Mouse (Mus musculus) lung, adult 2 months (tissue): ENCODE measurements at regions not wholly inside any gene's neighbourhood (a gene's known extent, or its start where the extent isn't known, plus 50 kb on each side); places are given as distances from the start of the nearest gene placed in this dataset.

Experiments
- DNase-seq: peaks from one replicate; pipeline ENCODE4 v3.0.0; 2022
- H3K4me1 ChIP-seq: fragments of 200-500 bp; 2 replicates; pipeline ENCODE4 v1.6.1; 2011; ENCODE audit warnings: low read length; ENCODE audit not compliant: control insufficient read depth, insufficient read depth
- H3K4me3 ChIP-seq: fragments of 200-500 bp; replicated peaks from 2 replicates; pipeline ENCODE3; 2011; ENCODE audit warnings: low read depth, mild to moderate bottlenecking, control low read depth, low read length; ENCODE audit errors: extremely low read depth
- CTCF ChIP-seq: fragments of 200-500 bp; IDR thresholded peaks from 2 replicates; pipeline ENCODE4 v1.5.1; 2011; ENCODE audit warnings: mild to moderate bottlenecking, low read length, control low read depth; ENCODE audit not compliant: insufficient read depth
- POLR2A ChIP-seq: fragments of 200-500 bp; IDR thresholded peaks from 2 replicates; pipeline ENCODE4 v1.6.1; 2011; ENCODE audit warnings: low read depth, mild to moderate bottlenecking, control low read depth, low read length, borderline replicate concordance; ENCODE audit errors: extremely low read depth
- WGBS: fragments of 180-500 bp; shearing (Covaris S2); methylation state at CpG from one replicate; pipeline ENCODE4 v1.1.7; 2018; 5-methylcytosine and 5-hydroxymethylcytosine counted together

DNA sequence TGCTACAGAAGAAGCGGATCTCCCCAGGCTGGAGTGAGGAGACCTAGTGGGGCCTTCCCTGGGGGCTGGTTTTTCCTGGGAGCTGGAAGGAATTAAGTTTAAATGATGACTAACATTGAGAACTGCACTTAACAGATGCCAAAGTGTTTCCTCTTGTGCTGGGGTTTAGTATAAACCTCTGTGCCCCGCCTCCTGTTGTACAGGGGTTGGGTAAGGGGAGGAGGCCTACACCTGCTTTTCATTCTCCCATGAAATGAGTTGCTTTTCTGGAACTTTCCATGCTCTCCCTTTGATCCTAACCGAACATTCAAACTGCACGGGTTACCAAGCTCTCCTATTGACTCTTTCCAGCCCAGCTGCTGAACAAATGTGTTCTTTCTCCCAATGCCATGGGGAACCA is 167.7 kb downstream of the Uaca start:
- no peak for DNase-seq
- TF ChIP-seq POLR2A (no peak), CTCF (no peak)
- 78% methylated on average over 4 of the region's 4 CpGs for WGBS
- H3K4me3 ChIP-seq: no peak overlapping the region
- H3K4me1 ChIP-seq: no peaks in the 10 kb centered on the region

DNA sequence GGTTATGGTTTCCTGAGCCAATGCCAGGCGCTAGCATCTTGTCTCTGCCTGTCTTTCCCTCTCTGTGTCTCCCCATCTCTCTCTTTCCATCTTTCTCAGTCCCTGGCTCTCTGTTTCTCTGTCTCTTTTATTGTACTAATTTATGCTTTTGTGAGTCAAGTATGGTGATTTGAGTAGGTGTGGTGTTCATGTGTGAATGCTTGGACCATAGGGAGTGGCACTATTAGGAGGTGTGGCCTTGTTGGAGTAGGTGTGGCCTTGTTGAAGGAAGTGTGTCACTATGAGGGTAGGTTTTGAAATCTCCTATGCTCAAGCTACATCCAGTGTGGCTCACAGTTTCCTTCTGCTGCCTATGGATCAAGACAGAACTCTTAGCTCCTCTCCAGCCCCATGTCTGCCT is 171.3 kb downstream of the Uaca start:
- 72% methylated on average over 1 of the region's 1 CpGs for WGBS
- Histone ChIP-seq H3K4me3 (no peak overlapping the region), H3K4me1 (no peaks in the 10 kb centered on the region)
- no peak for DNase-seq
- TF ChIP-seq POLR2A (no peak), CTCF (no peak)

DNA sequence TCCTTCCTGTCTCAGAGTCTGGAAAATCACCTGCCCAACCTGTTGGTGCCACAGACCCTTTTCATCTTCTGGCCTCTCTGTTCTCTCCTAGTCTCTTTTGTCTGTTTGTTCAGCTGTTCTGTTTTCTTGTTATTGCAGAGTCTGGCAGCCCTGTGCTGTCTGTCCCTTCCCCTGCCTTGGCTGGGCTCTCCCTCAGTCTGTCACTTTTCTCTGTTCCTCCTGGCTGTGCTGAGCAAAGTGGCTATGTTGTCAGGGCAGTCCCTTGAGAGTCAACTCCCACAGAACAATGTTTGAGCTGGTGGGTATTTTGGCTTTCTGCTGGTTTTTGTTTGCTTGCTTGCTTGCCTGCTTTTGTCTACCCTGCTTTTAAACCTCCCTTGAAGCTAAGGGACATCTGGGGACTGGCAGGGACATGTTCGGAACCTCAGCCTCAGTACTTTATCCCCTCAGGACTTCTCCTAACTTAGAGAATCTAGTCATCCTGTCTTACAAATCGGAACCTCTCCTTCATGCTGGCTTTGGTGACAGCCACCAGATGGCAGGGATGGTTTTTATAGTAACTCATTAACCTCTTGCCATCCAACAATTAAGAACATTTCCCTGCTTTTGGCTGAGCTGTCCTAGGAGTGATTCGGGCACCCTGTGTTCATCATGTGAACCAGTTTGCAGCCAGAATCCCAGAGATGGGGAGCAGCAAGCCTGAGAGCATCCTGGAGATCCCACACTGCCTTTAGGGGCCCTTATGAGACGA is 174.1 kb downstream of the Uaca start:
- Histone ChIP-seq H3K4me3 (no peak overlapping the region), H3K4me1 (no peaks in the 10 kb centered on the region)
- DNase-seq: no peak
- WGBS: 51% methylated on average over 4 of the region's 4 CpGs
- TF ChIP-seq POLR2A (no peak), CTCF (no peak)

DNA sequence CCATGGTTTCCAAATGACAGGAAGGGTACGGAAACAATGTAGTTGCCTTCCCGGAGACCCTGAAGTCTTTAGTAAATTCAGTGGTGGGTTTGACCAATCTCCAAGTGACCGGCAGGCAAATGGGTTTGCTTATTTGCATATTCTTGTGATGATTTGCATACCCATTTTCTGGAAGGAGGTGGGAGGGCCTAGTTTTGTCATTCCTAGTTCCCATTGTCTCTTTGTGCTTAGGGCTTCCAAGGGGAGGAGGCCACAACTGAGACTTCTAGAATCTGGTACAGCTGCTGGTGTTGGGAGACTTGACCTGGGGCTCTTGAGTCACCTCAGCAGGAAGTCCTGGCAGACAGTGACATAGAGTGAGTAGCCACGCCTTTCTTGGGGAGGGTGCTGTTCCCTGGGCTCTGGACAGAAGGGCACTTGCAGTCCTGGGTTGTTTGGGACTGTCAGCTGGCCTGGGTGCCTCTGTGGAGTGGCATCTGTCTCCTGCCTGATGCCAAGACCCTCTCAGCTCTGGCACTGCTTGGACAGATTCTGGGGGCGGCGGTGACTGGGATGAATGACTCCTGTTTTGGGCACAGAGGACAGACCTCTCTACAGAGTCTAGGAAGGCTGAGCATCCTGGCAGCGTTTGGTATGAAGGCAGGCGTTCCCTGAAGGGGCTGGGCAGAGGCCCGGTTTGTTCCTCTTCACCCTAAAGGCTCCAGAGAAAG is 178.0 kb downstream of the Uaca start:
- H3K4me3 ChIP-seq: no peak overlapping the region
- no peaks in the 10 kb centered on the region for H3K4me1 ChIP-seq
- TF ChIP-seq CTCF: no peak
- TF ChIP-seq POLR2A: no peak
- WGBS: 67% methylated on average over 9 of the region's 9 CpGs
- DNase-seq: no peak

DNA sequence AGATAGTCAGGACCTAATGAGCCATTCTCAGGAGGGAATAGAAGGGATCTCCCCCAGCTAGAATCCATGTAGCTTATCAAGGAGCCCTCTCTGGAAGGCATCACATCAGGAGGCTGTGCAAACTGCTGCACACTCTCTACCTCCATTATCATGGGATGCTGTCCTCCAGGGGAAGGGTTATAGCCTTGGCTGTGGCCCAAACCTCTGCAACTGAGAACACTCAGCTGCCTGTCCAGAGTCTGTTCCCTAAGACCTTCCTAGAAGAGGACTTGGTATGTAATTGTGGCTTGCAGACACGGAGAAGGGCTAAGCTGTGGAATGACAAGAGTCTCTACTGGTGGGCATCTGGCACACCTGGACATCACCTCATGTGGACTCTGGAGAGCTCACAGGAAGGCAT is 180.2 kb downstream of the Uaca start:
- TF ChIP-seq POLR2A: no peak
- TF ChIP-seq CTCF: no peak
- 64% methylated on average over 1 of the region's 1 CpGs for WGBS
- DNase-seq: no peak
- Histone ChIP-seq H3K4me1 (no peaks in the 10 kb centered on the region), H3K4me3 (no peak overlapping the region)

DNA sequence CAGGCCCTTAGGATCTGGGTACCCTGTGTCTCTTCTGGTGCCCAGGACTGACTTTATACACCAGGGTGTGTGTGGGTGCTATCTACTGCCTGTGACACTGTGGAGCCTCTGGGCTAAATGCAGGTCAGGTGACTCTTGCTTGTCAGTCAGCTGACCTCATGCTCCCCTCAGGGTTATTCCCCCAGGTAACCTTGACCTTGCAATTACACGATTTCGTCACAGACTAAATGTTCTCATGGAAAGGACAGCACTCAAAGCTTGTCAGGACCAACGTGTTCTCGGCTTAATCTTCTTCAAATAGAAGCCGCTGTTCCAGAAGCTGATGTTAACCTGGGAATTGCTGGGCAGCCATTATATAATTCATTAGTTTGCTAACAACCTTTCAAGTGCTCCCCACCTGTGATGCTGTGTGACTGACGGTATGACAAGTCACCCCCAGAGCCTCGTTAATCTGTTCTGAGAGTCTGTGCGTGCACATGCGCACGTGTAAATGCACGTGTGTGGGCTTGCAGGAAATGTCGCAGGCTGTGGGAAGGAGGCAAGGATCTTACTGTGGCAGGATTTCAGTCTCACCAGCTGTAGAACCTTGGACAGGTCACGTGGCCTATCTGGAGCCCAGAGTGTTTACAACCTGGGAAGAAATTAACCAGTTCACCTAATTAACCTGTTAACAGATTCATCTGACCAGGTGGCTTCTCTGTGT is 188.2 kb downstream of the Uaca start:
- TF ChIP-seq POLR2A: no peak
- TF ChIP-seq CTCF: no peak

DNA sequence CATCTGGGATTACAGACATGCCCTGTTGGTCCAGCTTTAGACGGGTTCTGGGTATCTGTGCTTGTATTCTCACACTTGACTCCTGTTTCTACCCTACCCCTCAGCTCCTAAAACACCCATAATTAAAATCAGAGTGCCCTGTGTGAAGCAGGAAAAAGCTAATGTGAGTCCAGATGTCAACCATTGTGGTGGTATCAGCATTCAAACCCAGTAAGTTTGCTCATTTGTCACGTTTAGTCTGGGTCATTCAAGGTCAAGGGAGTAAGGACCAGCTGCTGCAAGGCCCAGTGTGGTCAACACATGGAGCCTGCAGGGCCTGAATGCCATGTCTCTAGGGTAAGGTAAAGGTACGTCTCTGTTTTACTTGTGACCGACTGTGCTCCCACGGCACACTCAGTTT is 188.9 kb downstream of the Uaca start:
- no peak for DNase-seq
- WGBS: 73% methylated on average over 5 of the region's 5 CpGs
- Histone ChIP-seq H3K4me1 (no peaks in the 10 kb centered on the region), H3K4me3 (no peak overlapping the region)
- TF ChIP-seq CTCF (no peak), POLR2A (no peak)

More for the DNA sequence above, 188.2 kb downstream of the Uaca start:
- 66% methylated on average over 13 of the region's 13 CpGs for WGBS
- no peak for DNase-seq
- no peaks in the 10 kb centered on the region for H3K4me1 ChIP-seq
- H3K4me3 ChIP-seq: no peak overlapping the region

DNA sequence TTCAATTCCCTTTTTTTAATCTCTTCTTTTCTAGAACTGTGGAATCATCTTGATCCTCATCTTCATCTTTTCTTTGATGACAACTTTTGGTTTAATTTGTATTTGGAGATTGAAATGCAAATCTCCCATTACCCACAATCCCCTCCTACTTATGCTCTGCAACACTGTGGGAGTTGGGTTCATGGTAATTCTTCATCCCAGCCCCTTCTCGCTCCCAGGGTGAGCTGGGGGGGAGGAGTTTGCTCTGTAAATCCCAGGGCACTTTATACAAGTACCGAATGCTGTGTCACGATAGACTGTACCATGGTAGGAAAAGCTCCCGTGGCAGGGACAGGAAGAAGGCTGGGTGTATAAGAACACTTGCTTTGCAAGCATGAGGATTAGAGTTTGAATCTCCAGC is 193.8 kb downstream of the Uaca start:
- no peaks in the 10 kb centered on the region for H3K4me1 ChIP-seq
- H3K4me3 ChIP-seq: no peak overlapping the region
- 63% methylated on average over 4 of the region's 4 CpGs for WGBS
- no peak for DNase-seq
- TF ChIP-seq POLR2A (no peak), CTCF (no peak)

DNA sequence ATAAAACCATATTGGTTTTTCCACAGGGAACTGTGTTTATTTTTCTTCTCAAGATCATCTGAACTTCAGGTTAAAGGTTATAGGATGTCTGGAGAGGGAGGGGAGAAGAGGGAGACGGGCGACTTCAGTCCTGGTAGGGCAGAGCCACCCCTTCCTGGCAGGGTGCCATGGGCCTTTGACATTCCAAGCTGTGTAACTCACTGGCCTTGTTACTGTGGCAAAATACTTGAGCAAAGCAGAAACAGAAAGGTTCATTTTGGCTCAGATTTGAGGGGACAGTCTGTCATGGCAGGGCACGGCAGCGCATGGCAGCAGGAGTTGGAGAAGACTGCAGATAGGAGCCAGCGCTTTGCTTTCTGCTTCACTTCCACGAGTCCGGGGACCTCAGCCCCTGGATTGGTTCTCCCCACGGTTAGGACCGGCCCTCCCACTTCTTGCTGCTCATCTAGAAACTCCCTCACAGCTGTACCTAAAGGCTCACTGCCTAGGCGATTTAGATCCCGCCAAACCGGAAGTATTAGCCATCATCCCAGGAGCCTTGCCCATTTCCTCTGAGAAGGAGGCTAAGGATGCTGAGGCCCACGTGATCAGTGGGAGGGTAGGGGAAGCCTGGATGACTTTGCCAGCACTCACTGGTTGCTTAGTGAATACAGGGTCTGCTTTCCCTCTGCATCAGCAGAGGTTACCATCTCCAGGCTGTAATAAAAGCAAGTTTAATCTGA is 195.5 kb downstream of the Uaca start:
- Histone ChIP-seq H3K4me1 (no peaks in the 10 kb centered on the region), H3K4me3 (no peak overlapping the region)
- 24% methylated on average over 13 of the region's 13 CpGs for WGBS
- DNase-seq: no peak
- TF ChIP-seq CTCF (no peak), POLR2A (no peak)
